Mouse (Mus musculus): ENCODE data around the gene Snap23.

Gene Snap23

GRCm38 (mm10) chr2:120589759-120590158 lies 22.3 kb downstream of the Snap23 start:
- no peak for DNase-seq

- no peak for DNase-seq
These were observed 24.8 kb downstream of the Snap23 start for GRCm38 (mm10) chr2:120592227-120592626.

GRCm38 (mm10) chr2:120597734-120598133 lies 30.3 kb downstream of the Snap23 start:
- DNase-seq, result no peak

DNA sequence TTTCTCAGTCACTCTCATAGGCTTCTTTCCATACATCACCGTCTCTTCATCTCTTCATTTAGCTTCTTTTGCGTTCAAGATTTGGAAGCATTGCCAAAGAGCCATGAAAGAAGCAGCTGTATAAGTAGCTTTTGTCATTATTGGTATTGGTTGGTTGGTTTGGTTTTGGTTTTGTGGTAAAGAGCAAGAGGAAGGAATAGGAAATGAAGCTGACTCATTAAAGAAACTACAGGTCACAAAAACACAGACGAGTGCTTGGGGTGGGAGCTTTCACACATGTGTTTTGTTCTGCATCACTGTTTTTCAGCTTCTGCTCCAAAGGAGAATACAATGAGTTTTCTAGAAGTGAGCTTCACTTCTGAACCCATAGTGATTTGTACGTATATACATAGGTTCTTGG lies 32.0 kb downstream of the Snap23 start:
- no peak for DNase-seq

GRCm38 (mm10) chr2:120606021-120606690 lies 38.7 kb downstream of the Snap23 start:
- peak in 1 of 2 experiments; percentile 4 for DNase-seq

GRCm38 (mm10) chr2:120608830-120609723 lies 41.6 kb downstream of the Snap23 start, which contains the start of the genes Haus2 and Lrrc57:
TSS of gene Haus2 (plus strand) at chr2:120609383.
TSS of gene Lrrc57 (minus strand) at chr2:120609520.
- DNase-seq, result peak; percentile 96

- DNase-seq, result no peak
These were observed 49.0 kb downstream of the Snap23 start for GRCm38 (mm10) chr2:120616279-120617163.

DNA sequence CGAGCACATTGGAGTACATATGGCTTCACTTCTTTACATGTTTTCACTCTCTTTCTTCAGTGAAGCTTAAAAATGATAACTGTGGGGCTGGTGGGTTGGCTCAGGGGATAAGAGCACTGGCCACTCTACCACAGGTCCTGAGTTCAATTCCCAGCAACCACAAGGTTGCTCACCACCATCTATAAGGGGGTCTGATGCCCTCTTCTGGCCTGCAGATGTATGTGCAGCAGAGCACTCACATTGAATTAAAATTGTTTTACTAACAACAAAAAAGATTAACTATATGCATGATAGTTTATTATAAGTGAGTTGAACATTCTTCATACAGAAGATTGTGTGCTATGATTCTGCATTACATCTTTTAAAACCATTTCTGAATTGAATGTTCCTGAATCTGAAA lies 52.1 kb downstream of the Snap23 start:
- no peak for DNase-seq

GRCm38 (mm10) chr2:120622920-120623319 lies 55.4 kb downstream of the Snap23 start:
- DNase-seq, result no peak

DNA sequence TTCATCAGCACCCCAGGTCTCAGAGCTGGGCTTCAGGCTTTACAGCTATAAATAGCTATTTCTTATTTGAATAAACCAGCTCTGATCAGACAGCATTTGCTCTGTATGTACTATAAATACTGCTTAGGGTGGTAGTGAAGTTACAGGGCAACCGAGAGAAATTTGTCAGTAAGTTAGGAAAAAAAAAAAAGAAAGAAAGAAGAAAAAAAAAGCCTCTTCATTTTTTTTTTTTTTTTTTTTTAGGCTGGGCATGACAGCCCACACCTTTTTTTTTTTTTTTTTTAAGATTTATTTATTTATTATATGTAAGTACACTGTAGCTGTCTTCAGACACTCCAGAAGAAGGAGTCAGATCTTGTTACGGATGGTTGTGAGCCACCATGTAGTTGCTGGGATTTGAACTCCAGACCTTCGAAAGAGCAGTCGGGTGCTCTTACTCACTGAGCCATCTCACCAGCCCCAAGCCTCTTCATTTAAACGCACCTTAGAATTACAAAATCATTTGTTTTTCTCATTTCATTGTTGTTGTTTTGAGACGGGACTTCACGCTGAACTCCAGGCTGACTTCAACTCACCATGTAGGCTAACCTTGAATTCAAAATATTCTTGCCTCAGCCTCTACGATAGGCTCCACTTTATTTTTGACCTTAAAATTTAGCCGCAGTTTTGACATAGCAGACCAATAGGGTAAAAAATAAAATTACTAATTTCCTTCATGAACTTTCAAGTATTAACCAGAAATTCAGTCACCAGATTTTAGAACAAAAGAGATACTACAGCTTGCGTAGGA lies 60.8 kb downstream of the Snap23 start:
- peak in 1 of 2 experiments; percentile 13 for DNase-seq

DNA sequence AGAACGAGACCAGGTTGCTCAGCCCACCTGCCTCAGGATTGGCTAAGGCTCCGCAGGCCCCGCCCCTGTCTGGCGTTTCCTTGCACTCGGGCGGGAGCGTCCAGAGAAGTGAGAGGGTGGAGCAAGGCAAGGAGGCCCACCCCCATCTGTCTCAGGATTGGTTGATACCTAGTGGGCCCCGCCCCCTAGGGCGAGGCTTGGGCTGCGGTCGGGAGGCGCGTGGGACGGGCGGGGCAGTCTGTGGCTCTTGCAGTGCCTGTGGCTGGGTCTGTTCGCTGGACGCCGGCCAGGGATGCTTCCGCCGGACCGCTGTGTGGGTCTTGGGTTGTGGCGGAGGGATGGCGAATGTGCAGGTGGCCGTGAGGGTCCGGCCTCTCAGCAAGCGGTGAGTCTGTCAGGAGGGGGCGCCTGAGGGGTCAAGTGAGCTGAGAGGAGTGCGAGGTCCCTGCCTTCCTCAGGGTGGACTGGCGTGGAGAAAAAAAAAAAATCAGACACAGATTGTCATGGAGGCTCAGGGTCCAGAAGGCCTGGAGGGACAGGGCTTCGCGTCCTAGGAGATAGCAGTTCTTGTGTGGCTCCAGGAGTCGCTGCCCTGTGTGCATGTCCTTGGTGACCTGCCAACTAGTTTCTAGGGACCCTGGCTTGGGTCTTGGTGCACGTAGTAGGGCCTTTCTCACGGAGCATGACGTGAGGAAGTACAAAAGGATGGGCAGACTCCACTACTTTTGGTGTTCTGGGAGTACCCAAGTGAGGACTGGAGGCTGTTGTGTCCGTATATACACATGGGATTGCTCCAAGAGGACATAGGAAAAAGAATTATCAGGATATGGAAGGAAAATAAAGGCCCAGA lies 61.6 kb downstream of the Snap23 start, which contains the start of gene Stard9:
Stard9 (plus strand) TSS at position 236 of the 850 bp plus-strand sequence.
- DNase-seq, result peak; percentile 97 to 99

DNA sequence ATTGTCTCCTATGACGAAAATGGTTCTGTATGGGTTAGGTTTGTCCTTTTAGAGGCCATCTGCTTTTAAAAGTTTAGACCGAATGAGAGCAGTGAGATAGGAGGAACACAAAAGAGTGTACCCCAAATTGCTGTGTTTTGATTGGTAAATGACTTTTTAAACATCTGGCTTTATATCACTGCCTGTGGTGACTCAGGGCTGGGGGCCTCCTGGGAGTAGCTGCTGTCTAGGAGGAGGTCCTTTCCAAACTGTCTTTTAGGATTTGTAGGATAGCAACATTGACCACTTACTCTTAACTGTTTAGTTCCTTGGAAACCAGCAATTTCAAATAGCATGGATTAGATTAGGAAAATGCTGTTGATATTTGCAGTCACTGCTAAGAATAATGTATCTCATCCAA lies 62.8 kb downstream of the Snap23 start:
- DNase-seq, result peak in 1 of 2 experiments; percentile 8

- DNase-seq, result no peak
These were observed 63.2 kb downstream of the Snap23 start for GRCm38 (mm10) chr2:120630655-120631054.

DNA sequence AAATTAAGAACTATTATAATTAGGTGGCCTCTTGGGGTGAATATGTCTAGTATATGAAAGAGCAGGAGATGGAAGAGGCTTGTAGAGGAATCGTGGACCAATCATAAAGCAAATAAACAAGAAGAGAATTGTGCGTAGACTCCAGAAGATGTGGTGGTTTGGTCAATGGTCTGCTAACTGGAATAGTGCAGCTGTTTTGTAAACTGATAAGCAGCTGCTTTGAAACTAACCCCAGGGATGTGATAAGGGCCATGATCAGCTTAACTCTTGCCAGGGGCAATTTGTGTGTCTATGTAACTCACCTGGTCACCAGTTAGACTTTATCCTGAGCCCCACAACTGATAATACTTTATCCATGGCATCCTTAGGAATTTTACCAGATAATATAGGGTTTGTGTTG lies 64.0 kb downstream of the Snap23 start:
- no peak for DNase-seq

DNA sequence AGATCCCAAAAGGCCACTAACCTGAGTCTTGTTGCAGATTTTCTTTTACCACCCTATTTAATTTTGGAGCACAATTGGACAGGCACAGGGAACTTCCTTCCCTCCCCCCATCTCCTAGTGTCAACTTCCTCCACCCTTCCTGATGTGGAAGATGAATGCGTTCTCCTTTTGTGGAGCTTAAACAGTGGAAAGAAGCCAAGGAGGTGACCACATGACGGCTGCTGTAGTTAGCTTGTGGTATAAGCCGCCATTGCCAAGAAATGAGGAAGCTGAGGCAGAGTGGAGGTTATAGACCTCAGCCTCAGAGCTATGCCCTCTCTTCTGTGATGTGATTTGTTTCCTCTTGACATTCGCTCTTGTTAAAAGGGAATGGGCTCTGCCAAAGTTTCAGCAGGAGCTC lies 64.5 kb downstream of the Snap23 start:
- peak in 1 of 2 experiments; percentile 10 for DNase-seq

DNA sequence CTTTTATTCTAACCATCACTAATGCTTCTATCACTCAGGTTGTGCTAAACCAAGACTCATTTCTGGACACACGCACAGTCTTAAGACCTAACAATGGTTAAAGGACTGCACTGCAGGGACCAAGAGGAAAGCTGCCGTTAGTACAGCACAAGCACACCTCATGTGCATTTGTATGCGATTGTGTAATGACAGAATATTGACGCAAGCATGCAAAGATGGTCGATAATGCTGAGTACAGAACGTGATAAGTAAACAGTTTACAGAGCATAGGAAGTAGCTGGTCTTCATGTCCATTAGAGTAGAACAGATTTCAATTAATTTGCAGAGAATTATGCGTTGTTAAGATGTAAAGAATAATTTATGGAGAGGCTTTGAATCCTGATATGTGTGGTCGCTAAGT lies 73.4 kb downstream of the Snap23 start:
- no peak for DNase-seq

- DNase-seq, result peak; percentile 62 to 72
These were observed 76.4 kb downstream of the Snap23 start for GRCm38 (mm10) chr2:120643836-120644235.

DNA sequence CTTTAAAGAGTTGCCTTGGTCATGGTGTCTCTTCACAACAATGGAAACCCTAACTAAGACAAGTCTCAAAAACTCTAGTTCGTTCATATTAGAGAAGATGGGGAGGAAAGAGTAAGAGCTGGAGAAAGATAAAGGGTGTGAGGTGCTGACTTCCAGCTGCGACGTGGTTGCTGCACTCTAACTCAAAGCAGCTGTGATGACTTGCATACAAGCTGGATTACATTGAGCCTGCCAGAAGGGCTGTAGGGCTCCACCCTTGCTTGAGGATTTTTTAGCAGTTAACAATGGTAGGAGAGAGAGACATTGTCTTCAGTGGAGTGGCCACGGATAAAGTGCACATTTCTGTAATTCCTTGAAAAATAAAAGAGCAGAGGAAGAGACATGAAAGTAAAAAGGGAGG lies 79.3 kb downstream of the Snap23 start:
- DNase-seq, result peak; percentile 22 to 37
